Mouse (Mus musculus): Measurements from ENCODE around the gene Gpx3. TPM values are rescaled to one million over a fixed set of nuclear protein-coding genes. Genes with fewer than 3 reads are reported as not detected.

Gene Gpx3
- polyA plus RNA-seq, 1 experiment from 2014 or later: 68.6 TPM

- 86% methylated on average over 5 of the region's 5 CpGs for WGBS
- H3K4me3 ChIP-seq: no peak overlapping the region
- H3K9me3 ChIP-seq (replicated peaks): no peaks in the 10 kb centered on the region
- peaks cover 18% of the 10 kb centered on the region; the same call in 1 of the 2 replicates for H3K4me1 ChIP-seq
- no peak for ATAC-seq (ENCODE audit: low FRiP score)
- H3K27me3 ChIP-seq: no peaks in the 10 kb centered on the region
- no peak overlapping the region for H3K4me2 ChIP-seq (replicated peaks)
- H3K9ac ChIP-seq: no peak overlapping the region
- H3K36me3 ChIP-seq: peaks cover 41% of the 10 kb centered on the region
- no peak overlapping the region for H3K27ac ChIP-seq
These were observed 5.0 kb downstream of the Gpx3 start for GRCm38 (mm10) chr11:54907259-54907658.

GRCm38 (mm10) chr11:54909273-54909672 is 7.0 kb downstream of the Gpx3 start:
- Histone ChIP-seq H3K9me3 (replicated peaks) (no peaks in the 10 kb centered on the region), H3K36me3 (peaks cover 53% of the 10 kb centered on the region), H3K4me3 (no peak overlapping the region), H3K27me3 (no peaks in the 10 kb centered on the region), H3K4me2 (replicated peaks) (no peak overlapping the region), H3K27ac (no peak overlapping the region), H3K4me1 (0 out of 2 replicates have a peak, but pooled peaks cover 7% of the 10 kb centered on the region), H3K9ac (no peak overlapping the region)
- 92% methylated on average over 11 of the region's 11 CpGs for WGBS
- no peak for ATAC-seq (ENCODE audit: low FRiP score)

GRCm38 (mm10) chr11:54910081-54910665 is 7.9 kb downstream of the Gpx3 start:
- Histone ChIP-seq H3K9me3 (replicated peaks) (no peaks in the 10 kb centered on the region), H3K4me1 (0 out of 2 replicates have a peak, but pooled peaks cover 3% of the 10 kb centered on the region), H3K9ac (no peak overlapping the region), H3K4me2 (replicated peaks) (no peak overlapping the region), H3K27ac (no peak overlapping the region), H3K36me3 (peaks cover 61% of the 10 kb centered on the region), H3K27me3 (no peaks in the 10 kb centered on the region), H3K4me3 (no peak overlapping the region)
- 90% methylated on average over 12 of the region's 12 CpGs for WGBS
- no peak for ATAC-seq (ENCODE audit: low FRiP score)

- Histone ChIP-seq H3K4me1 (no peaks in the 10 kb centered on the region), H3K27me3 (no peaks in the 10 kb centered on the region), H3K4me2 (replicated peaks) (no peak overlapping the region), H3K4me3 (no peak overlapping the region), H3K9me3 (replicated peaks) (no peaks in the 10 kb centered on the region), H3K27ac (no peak overlapping the region), H3K9ac (no peak overlapping the region), H3K36me3 (peaks cover 70% of the 10 kb centered on the region)
- WGBS: 88% methylated on average over 3 of the region's 3 CpGs
- no peak for ATAC-seq (ENCODE audit: low FRiP score)
These were observed 8.9 kb downstream of the Gpx3 start for GRCm38 (mm10) chr11:54911201-54911600.

- Histone ChIP-seq H3K27me3 (no peaks in the 10 kb centered on the region), H3K4me1 (no peaks in the 10 kb centered on the region), H3K9me3 (replicated peaks) (no peaks in the 10 kb centered on the region), H3K9ac (no peak overlapping the region), H3K4me3 (no peak overlapping the region), H3K27ac (no peak overlapping the region), H3K36me3 (peaks cover 77% of the 10 kb centered on the region), H3K4me2 (replicated peaks) (no peak overlapping the region)
- ATAC-seq (ENCODE audit: low FRiP score): no peak
- WGBS: 91% methylated on average over 7 of the region's 7 CpGs
These were observed 9.6 kb downstream of the Gpx3 start for GRCm38 (mm10) chr11:54911671-54912502.

- Histone ChIP-seq H3K9ac (no peak overlapping the region), H3K4me1 (no peaks in the 10 kb centered on the region), H3K4me3 (no peak overlapping the region), H3K27me3 (no peaks in the 10 kb centered on the region), H3K4me2 (replicated peaks) (no peak overlapping the region), H3K9me3 (replicated peaks) (no peaks in the 10 kb centered on the region), H3K27ac (no peak overlapping the region), H3K36me3 (peaks cover 78% of the 10 kb centered on the region)
- 91% methylated on average over 9 of the region's 9 CpGs for WGBS
- no peak for ATAC-seq (ENCODE audit: low FRiP score)
These were observed 10.5 kb downstream of the Gpx3 start for GRCm38 (mm10) chr11:54912503-54913316.

- no peak overlapping the region for H3K4me3 ChIP-seq
- 90% methylated on average over 5 of the region's 5 CpGs for WGBS
These were observed 11.6 kb downstream of the Gpx3 start for GRCm38 (mm10) chr11:54913841-54914240.

GRCm38 (mm10) chr11:54917461-54917860 is 15.2 kb downstream of the Gpx3 start:
- no peak overlapping the region for H3K27ac ChIP-seq
- H3K36me3 ChIP-seq: peaks cover 76% of the 10 kb centered on the region
- no peaks in the 10 kb centered on the region for H3K27me3 ChIP-seq
- no peak for ATAC-seq (ENCODE audit: low FRiP score)
- no peaks in the 10 kb centered on the region for H3K9me3 ChIP-seq (replicated peaks)
- H3K4me1 ChIP-seq: no peaks in the 10 kb centered on the region
- H3K9ac ChIP-seq: no peak overlapping the region
- H3K4me3 ChIP-seq: no peak overlapping the region
- 97% methylated on average over 7 of the region's 7 CpGs for WGBS
- H3K4me2 ChIP-seq (replicated peaks): no peak overlapping the region

More at GRCm38 (mm10) chr11:54913841-54914240, 11.6 kb downstream of the Gpx3 start:
- H3K9ac ChIP-seq: no peak overlapping the region
- no peak for ATAC-seq (ENCODE audit: low FRiP score)
- no peaks in the 10 kb centered on the region for H3K27me3 ChIP-seq
- peaks cover 82% of the 10 kb centered on the region for H3K36me3 ChIP-seq
- no peak overlapping the region for H3K27ac ChIP-seq
- H3K4me2 ChIP-seq (replicated peaks): no peak overlapping the region
- no peaks in the 10 kb centered on the region for H3K9me3 ChIP-seq (replicated peaks)
- H3K4me1 ChIP-seq: no peaks in the 10 kb centered on the region

GRCm38 (mm10) chr11:54918273-54918672 is 16.0 kb downstream of the Gpx3 start:
- Histone ChIP-seq H3K9ac (no peak overlapping the region), H3K4me3 (no peak overlapping the region), H3K27ac (no peak overlapping the region), H3K4me1 (no peaks in the 10 kb centered on the region), H3K9me3 (replicated peaks) (no peaks in the 10 kb centered on the region), H3K36me3 (peaks cover 76% of the 10 kb centered on the region), H3K4me2 (replicated peaks) (no peak overlapping the region), H3K27me3 (no peaks in the 10 kb centered on the region)
- no peak for ATAC-seq (ENCODE audit: low FRiP score)
- 91% methylated on average over 4 of the region's 4 CpGs for WGBS

GRCm38 (mm10) chr11:54920127-54920972 is 18.1 kb downstream of the Gpx3 start:
- no peak overlapping the region for H3K27ac ChIP-seq
- ATAC-seq (ENCODE audit: low FRiP score): no peak
- H3K36me3 ChIP-seq: peaks cover 69% of the 10 kb centered on the region
- H3K4me3 ChIP-seq: no peak overlapping the region
- H3K9me3 ChIP-seq (replicated peaks): no peaks in the 10 kb centered on the region
- H3K27me3 ChIP-seq: no peaks in the 10 kb centered on the region
- WGBS: 69% methylated on average over 11 of the region's 11 CpGs
- H3K9ac ChIP-seq: no peak overlapping the region
- H3K4me2 ChIP-seq (replicated peaks): no peak overlapping the region
- H3K4me1 ChIP-seq: no peaks in the 10 kb centered on the region

GRCm38 (mm10) chr11:54920973-54921580 is 18.8 kb downstream of the Gpx3 start:
- WGBS: 64% methylated on average over 6 of the region's 6 CpGs
- Histone ChIP-seq H3K4me2 (replicated peaks) (no peak overlapping the region), H3K9me3 (replicated peaks) (no peaks in the 10 kb centered on the region), H3K4me1 (no peaks in the 10 kb centered on the region), H3K27me3 (no peaks in the 10 kb centered on the region), H3K36me3 (peaks cover 67% of the 10 kb centered on the region), H3K9ac (no peak overlapping the region), H3K4me3 (no peak overlapping the region), H3K27ac (no peak overlapping the region)
- no peak for ATAC-seq (ENCODE audit: low FRiP score)
